Mouse (Mus musculus) embryo, embryonic 11.5 days (tissue): ENCODE data around the gene Vps13d.

Source experiments
- DNase-seq: peaks from one replicate; pipeline ENCODE4 v3.0.0-alpha.2; 2012; ENCODE audit warnings: low read depth, low spot score

Vps13d gene

DNA sequence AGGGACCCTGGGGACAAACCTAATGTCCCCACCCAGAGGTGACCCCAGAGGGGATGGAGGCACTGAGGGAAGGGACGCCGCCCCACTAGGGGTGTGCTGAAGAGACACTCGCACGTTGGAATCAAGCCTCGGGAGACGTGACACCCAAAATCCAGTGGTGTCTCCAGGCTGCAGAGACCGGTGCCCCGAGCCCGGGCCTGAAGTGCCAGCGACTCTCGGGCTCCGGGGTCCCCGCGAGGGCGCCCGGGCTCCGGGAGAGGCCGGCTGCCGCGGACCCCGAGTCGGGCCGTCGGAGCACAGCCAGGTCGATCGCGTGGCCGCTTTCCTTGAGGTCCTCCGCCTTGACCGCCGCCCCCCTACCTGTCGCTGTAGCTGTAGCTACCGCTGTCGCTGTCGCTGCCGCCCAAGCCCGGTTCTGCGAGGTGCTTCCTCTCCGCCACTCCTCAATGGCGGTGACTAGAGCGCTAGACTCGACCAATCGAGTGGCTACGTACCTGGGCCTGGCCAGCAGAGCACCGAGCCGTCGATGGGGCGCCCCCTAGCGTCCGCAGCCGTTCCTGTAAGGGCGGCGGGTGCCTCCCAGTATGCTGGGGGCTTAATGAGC, at the start of gene Vps13d:
TSS of gene Vps13d (minus strand) at position 447 of the 604 bp plus-strand sequence.
- DNase-seq, result peak; percentile 84

- no peak for DNase-seq
Measured at GRCm38 (mm10) chr4:145242719-145243350, 48.0 kb upstream of the Vps13d start.

DNA sequence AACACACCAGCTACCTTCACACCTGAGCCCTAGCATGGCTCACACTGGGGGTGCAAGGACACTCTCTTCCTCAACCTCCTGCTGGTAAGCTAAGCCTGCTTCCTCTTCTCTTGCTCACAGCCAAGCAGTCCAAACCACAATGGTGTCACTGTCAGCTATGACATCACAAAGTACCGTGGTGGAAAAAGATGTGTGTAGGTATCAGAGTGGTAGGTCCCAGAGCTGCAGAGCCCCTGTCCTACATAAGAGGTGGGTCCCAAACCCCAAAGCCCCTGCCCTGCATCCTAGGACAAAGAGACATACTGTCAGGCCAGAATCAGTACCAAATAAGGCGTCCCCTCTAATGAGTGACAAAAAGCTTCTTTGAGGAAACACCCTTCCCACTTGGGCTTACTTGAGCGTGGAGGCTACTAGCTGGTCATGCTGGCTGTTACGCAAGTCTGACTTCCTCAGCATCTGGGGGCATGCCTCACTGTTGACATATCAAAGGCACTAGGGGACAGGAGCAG, 46.0 kb upstream of the Vps13d start:
- no peak for DNase-seq

GRCm38 (mm10) chr4:145239049-145239830, 44.4 kb upstream of the Vps13d start:
- no peak for DNase-seq

- no peak for DNase-seq
Measured at GRCm38 (mm10) chr4:145236027-145236426, 41.2 kb upstream of the Vps13d start.

DNA sequence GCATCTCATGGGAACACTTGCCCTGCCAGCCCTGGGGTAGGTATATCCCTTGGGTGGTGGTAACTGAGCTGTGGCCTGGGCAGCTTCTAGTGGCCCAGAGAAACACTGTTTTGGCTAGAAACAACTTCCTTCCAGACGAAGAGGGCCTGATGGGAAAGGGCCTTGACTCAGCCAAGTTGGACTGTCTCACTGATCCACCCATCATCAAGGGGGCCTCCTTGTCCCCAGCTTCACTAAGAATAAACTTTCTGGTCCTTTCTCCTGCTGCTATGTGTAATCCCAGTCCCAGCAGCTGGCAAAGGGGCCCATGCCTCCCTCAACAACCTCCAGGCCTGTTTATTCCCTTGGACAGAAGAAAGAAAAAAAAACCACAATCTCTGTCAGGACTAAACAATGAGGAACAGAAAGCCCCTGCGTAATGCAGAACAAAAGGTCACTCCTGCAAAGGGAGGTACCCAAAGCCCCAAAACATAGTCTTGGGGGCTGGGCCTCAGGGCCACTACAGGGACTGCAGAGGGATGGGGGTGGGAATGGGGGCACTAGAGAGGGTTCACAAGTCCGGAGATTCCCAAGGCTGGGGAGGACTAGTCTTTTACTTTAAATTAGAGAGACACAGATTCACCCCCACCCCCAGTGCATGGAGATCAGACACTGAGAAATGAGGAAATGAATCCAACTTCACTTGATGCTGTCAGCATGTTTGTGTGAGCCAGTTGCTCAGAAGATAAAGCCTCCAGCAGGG, 38.9 kb upstream of the Vps13d start:
- no peak for DNase-seq

- no peak for DNase-seq
Measured at GRCm38 (mm10) chr4:145231732-145232131, 36.9 kb upstream of the Vps13d start.

DNA sequence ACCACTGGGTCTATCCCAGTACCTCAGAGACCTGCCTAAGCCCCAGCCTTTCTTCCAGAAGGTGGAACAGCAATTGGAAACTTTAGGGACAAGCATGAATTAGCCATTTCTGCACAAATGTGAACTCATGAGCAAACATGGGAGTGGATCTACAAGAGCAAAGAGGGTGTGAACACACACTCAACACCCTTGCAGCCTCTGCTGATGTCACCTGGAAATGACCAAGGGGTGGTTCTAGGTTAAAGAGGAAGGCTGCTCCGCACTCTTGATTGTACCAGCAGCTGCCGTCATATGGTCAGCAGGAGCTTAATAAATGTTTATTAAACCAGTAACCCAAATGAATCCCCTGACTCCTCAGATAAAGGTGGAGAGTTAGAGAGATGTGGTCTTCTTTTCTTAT, 35.8 kb upstream of the Vps13d start:
- DNase-seq, result no peak

GRCm38 (mm10) chr4:145229524-145230163, 34.8 kb upstream of the Vps13d start:
- DNase-seq, result no peak

DNA sequence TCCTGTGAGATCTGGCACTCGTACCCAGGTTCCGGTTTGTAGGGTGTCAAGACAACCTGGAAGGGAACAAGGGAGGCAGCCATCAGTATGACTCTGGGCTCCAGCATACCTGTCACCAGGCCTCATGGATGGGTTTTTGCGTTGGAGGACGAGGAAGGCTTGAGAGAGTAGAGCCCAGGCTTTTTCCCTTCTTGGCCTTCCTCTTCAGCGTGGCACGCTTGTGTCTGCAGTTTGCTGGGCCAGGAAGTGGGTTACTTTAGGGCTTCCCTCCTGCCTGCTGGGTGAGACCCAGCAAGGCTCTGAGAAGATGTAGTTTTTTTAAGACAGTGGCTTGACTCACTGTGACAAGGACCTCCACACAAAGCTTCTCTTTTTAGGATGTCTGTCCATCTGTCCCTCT, 34.2 kb upstream of the Vps13d start:
- DNase-seq, result no peak

- DNase-seq, result no peak
Measured at GRCm38 (mm10) chr4:145224613-145225012, 29.8 kb upstream of the Vps13d start.

GRCm38 (mm10) chr4:145222064-145222463, 27.3 kb upstream of the Vps13d start:
- DNase-seq, result no peak

DNA sequence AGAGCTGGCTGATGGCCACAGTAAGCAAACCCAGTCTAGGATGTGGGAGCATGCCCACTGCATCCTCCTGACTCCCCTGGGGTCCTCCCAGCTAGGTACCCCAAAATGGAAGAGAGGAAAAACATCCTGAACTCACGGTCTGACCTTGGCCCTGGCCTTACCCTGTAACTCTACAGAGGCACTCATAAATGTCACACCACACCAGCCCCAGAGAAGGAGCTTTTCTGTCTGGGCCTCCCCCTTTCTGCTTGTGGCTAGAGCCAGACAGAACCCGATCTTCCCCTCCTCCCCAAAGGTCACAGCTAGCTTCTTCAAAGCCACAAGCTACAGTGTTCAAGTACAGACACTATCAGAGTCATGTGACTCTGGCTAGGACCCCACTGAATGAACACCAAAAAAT, 26.6 kb upstream of the Vps13d start:
- DNase-seq, result no peak

DNA sequence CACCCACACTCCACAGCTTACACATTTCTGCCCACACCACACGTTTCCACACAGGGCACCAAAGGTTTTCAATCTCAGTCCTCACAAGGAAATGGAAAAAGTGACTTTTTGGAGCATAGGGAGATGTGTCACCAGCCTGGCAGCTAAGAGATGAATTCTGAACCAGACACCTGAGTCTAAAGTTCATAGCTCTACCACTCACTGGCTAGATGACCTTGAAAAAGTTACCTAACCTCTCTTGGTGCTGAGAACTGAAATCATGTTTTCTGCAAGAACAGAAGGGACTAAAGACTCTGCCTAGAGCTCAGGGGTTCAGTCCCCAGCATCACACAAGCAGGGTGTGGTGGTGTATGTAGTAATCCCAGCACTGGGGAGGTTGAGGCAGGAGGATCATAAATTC, 25.2 kb upstream of the Vps13d start:
- DNase-seq, result no peak

DNA sequence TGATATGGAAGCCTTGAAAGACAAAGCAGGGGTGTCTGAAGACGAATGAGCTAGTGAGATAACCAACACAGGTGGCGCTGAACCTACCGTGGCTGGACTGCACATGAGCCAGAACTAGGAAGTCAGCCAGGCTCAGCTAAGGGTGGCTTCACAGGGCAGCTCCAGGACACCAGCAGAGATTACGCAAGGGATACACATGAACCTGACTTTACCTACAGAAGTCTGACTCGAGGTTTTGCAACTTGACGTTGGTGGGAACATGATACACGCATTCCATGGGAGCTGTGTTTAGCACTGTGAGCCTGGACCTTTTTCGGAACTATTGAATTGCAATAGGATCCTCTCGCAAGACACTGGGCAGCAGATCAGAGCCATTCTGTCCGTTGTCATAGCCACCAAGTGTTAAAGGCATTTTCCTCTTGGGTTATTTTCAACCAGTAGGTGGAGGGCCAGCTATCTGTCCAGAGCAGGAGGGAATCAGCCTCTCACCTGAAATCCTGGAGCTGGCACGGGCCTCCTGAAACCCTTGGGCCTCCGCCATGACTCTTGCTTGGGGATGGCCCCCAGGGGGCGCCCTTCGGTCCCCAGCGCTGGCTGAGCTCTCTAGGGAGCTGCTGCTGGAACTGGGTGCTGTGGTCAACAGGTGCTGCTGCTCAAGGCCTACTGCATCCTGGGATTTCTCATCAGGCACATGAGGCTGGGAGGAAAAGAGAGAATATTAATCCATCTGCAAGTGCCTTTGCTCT, 24.6 kb upstream of the Vps13d start:
- DNase-seq, result no peak

DNA sequence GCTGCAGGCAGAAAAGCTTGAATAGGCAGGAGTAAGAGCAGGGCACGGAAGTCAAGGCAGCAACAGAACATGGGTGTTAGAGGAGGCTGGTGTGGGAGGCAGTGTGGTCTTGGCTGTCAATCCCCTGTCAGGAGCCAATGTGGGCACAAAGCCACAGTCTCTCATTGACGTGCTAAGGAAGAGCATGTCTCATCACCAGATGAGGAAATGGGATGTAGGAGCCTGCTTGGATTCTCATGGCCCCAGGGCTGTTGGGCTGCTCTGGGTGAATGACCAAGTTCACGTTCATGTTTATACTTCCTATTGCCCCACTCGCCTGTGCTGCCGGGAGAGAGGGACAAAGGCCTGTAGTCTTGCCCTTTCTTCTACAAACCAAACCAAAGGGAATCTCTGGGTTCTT, 23.0 kb upstream of the Vps13d start:
- DNase-seq, result no peak

DNA sequence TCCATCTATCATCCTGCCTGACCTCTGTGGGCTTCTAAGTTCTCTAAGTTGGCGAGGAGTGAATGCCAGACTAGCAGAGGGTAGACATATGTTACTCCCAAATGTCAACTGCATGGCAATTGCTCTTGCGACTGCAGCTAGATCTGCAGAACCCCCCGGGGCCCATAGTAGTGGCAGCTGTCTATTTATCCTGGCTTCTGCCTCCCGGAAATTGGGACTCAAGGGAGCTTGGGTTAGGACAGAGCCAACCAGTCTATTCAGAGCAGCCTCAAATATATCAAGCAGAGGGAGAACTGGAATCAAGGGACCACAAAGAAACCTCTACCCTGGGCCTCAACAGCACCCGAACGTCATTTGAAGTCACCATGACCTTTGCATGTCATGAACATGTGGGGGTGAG, 22.2 kb upstream of the Vps13d start:
- DNase-seq, result no peak

- no peak for DNase-seq
Measured at GRCm38 (mm10) chr4:145215396-145215795, 20.6 kb upstream of the Vps13d start.

GRCm38 (mm10) chr4:145214786-145215174, 20.0 kb upstream of the Vps13d start:
- no peak for DNase-seq

DNA sequence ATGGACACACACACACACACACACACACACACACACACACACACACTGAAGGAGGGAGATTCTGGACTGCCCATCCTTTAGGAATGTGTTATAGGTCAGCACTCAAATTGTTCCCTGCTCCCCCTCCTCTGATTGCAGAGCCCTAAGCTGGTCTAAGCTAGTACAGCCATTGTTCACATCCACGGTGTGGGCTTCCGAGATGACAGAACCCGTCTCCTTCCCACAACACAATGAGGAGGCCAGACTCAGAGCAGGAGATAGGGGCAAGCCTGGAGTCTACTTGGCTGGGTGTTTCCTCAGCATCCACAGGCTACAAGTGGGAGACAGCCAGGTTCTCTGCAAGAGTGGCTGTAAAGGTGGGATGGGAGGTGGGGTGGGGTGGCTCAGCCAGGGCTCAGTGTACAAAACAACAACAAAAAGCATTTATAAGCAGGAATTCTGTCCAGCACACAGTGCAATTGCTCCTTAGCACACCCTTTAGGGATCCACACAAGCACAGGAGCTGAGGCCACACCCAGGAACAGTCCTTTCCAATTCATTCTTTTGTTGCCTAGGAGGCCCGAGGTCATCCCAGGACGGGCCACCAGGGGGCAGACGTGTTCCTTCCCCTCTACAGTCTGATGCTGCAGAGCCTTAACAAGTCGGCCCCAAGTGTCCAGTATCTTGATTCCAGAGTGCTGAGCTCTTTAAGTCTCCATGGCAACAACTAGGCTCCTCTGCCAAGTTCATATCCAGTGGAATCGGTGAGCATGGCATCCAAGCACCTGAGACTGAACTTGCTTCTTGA, 19.4 kb upstream of the Vps13d start:
- peak; percentile 80 for DNase-seq
